Comparison of ENCODE assay signal across 8 mouse cellular contexts in the genomic region with DNA sequence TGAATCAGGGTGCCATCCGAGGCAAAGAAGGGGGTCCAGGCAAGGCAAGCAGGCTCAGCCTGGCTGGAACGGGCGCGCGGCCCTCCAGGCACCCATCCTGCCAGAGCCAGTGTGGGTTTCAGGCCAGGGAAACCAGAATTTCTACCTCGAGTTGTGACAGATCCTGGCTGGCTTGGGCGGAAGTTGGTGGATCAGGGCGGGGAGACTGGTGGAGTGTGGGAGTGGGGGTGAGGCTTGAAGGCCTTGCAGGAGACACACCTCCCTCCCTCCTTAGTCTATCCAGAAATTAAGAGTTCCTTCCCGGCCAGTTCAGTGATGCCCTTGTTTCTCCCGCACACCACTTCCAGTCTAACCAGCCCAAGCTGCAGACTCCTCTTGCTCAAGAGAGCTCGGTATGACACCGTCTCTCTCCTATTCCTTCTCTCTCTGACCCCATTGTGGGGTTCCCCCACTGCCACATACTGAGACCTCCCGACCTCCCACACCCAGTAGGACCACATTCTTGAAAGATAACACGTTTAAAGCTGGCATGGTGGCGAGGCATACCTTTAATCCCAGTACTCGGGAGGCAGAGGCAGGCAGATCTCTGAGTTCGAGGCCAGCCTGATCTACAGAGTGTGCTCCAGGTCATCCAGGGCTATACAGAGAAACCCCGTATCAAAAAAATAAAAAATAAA. TPM values are rescaled to one million over a fixed set of nuclear protein-coding genes. Genes with fewer than 3 reads are reported as not detected.
A peak's percentile ranks its signal among the peaks of the same experiment; 100 is the strongest.
DNase-seq lines count a peak whose midpoint lies in the region; ATAC-seq and TF ChIP-seq lines count a peak whose summit lies in the region.

No protein-coding gene starts in this region.

- DNase-seq in hindbrain, embryonic 11.5 days (ENCODE audit: low spot score), result no peak
- DNase-seq in limb, embryonic 14.5 days (ENCODE audit: low spot score), result peak; percentile 32
- no peak for DNase-seq in cerebellum, adult 11 months
- DNase-seq in cerebellum, postnatal 14 days, result no peak
- DNase-seq in layer of hippocampus, postnatal 14 days (ENCODE audit: low spot score in 2 of 2), result no peak

- H3K27me3 ChIP-seq in hindbrain, embryonic 13.5 days, result peaks cover 14% of the 10 kb centered on the region
- H3K27me3 ChIP-seq in hindbrain, embryonic 11.5 days (ENCODE audit: control insufficient read depth, insufficient read depth, low read length), result peaks cover 2% of the 10 kb centered on the region; the same call in 1 of the 2 replicates
- H3K27me3 ChIP-seq in embryonic facial prominence, embryonic 13.5 days, result peaks cover 4% of the 10 kb centered on the region; the same call in 1 of the 2 replicates
- no peaks in the 10 kb centered on the region for H3K27me3 ChIP-seq in limb, embryonic 14.5 days (ENCODE audit: control insufficient read depth, insufficient read depth, low read length)
- peaks cover 13% of the 10 kb centered on the region; the same call in 1 of the 2 replicates for H3K27me3 ChIP-seq in neural tube, embryonic 13.5 days

- WGBS in hindbrain, embryonic 13.5 days, result 82% methylated on average over 18 of the region's 18 CpGs
- WGBS in hindbrain, embryonic 11.5 days, result 79% methylated on average over 18 of the region's 18 CpGs
- 72% methylated on average over 18 of the region's 18 CpGs for WGBS in embryonic facial prominence, embryonic 13.5 days
- WGBS in limb, embryonic 14.5 days, result 74% methylated on average over 18 of the region's 18 CpGs
- WGBS in neural tube, embryonic 13.5 days, result 86% methylated on average over 18 of the region's 18 CpGs

- H3K36me3 ChIP-seq in hindbrain, embryonic 13.5 days, result peaks cover 39% of the 10 kb centered on the region
- H3K36me3 ChIP-seq in hindbrain, embryonic 11.5 days (ENCODE audit: control insufficient read depth, insufficient read depth, low read length), result no peaks in the 10 kb centered on the region
- H3K36me3 ChIP-seq in embryonic facial prominence, embryonic 13.5 days, result no peaks in the 10 kb centered on the region
- H3K36me3 ChIP-seq in limb, embryonic 14.5 days (ENCODE audit: control insufficient read depth, insufficient read depth, low read length), result no peaks in the 10 kb centered on the region
- H3K36me3 ChIP-seq in neural tube, embryonic 13.5 days, result peaks cover 24% of the 10 kb centered on the region

- ATAC-seq in hindbrain, embryonic 13.5 days (ENCODE audit: low FRiP score), result no peak
- no peak for ATAC-seq in hindbrain, embryonic 11.5 days (ENCODE audit: low FRiP score)
- ATAC-seq in embryonic facial prominence, embryonic 13.5 days (ENCODE audit: insufficient number of reproducible peaks, insufficient read depth, low FRiP score, low TSS enrichment, low read depth), result 0 out of 2 replicates have a peak, but pooled peaks have one; percentile 40
- no peak for ATAC-seq in limb, embryonic 14.5 days (ENCODE audit: low FRiP score, low read depth)
- no peak for ATAC-seq in neural tube, embryonic 13.5 days (ENCODE audit: low read depth)

- no peak overlapping the region for H3K4me2 ChIP-seq in hindbrain, embryonic 13.5 days
- H3K4me2 ChIP-seq in hindbrain, embryonic 11.5 days (replicated peaks; ENCODE audit: low read depth, low read length), result no peak overlapping the region
- H3K4me2 ChIP-seq in embryonic facial prominence, embryonic 13.5 days, result peak overlapping the region; percentile 34
- H3K4me2 ChIP-seq in limb, embryonic 14.5 days (replicated peaks; ENCODE audit: low read depth, low read length, severe bottlenecking), result no peak overlapping the region
- H3K4me2 ChIP-seq in neural tube, embryonic 13.5 days, result no peak overlapping the region

- no peaks in the 10 kb centered on the region for H3K9me3 ChIP-seq in hindbrain, embryonic 13.5 days
- no peaks in the 10 kb centered on the region for H3K9me3 ChIP-seq in hindbrain, embryonic 11.5 days (ENCODE audit: control insufficient read depth, low read length)
- H3K9me3 ChIP-seq in embryonic facial prominence, embryonic 13.5 days, result no peaks in the 10 kb centered on the region
- no peaks in the 10 kb centered on the region for H3K9me3 ChIP-seq in limb, embryonic 14.5 days (ENCODE audit: control insufficient read depth, low read length)
- H3K9me3 ChIP-seq in neural tube, embryonic 13.5 days, result no peaks in the 10 kb centered on the region

- H3K27ac ChIP-seq in hindbrain, embryonic 13.5 days, result no peak overlapping the region
- no peak overlapping the region for H3K27ac ChIP-seq in hindbrain, embryonic 11.5 days (ENCODE audit: low read depth, low read length)
- H3K27ac ChIP-seq in embryonic facial prominence, embryonic 13.5 days, result peak overlapping the region; percentile 77
- H3K27ac ChIP-seq in limb, embryonic 14.5 days (replicated peaks; ENCODE audit: low read depth, low read length), result no peak overlapping the region
- no peak overlapping the region for H3K27ac ChIP-seq in neural tube, embryonic 13.5 days (replicated peaks)

- no peak for TF ChIP-seq POLR2A in limb, embryonic 14.5 days (IDR thresholded peaks at IDR 0.05; ENCODE audit: borderline replicate concordance, extremely low read depth, insufficient read depth, insufficient read length)

- peak overlapping the region; percentile 58 for H3K9ac ChIP-seq in hindbrain, embryonic 13.5 days
- H3K9ac ChIP-seq in hindbrain, embryonic 11.5 days (ENCODE audit: low read depth, low read length), result no peak overlapping the region
- peak overlapping the region; percentile 52 for H3K9ac ChIP-seq in embryonic facial prominence, embryonic 13.5 days
- H3K9ac ChIP-seq in limb, embryonic 14.5 days (ENCODE audit: low read depth, low read length, severe bottlenecking), result 0 out of 2 replicates have a peak overlapping the region, but pooled peaks have one; percentile 31
- H3K9ac ChIP-seq in neural tube, embryonic 13.5 days, result peak overlapping the region; percentile 50; the same call in 1 of the 2 replicates

- no peak overlapping the region for H3K4me3 ChIP-seq in hindbrain, embryonic 13.5 days
- no peak overlapping the region for H3K4me3 ChIP-seq in hindbrain, embryonic 11.5 days (ENCODE audit: low read depth, low read length)
- H3K4me3 ChIP-seq in embryonic facial prominence, embryonic 13.5 days, result peak overlapping the region; percentile 10
- no peak overlapping the region for H3K4me3 ChIP-seq in limb, embryonic 14.5 days (replicated peaks; ENCODE audit: low read length)
- no peak overlapping the region for H3K4me3 ChIP-seq in neural tube, embryonic 13.5 days

- peaks cover 40% of the 10 kb centered on the region for H3K4me1 ChIP-seq in hindbrain, embryonic 13.5 days (replicated peaks)
- H3K4me1 ChIP-seq in hindbrain, embryonic 11.5 days (replicated peaks; ENCODE audit: control insufficient read depth, insufficient read depth, low read length), result no peaks in the 10 kb centered on the region
- H3K4me1 ChIP-seq in embryonic facial prominence, embryonic 13.5 days, result peaks cover 37% of the 10 kb centered on the region
- 0 out of 2 replicates have a peak, but pooled peaks cover 6% of the 10 kb centered on the region for H3K4me1 ChIP-seq in limb, embryonic 14.5 days (ENCODE audit: control insufficient read depth, insufficient read depth, low read length)
- peaks cover 37% of the 10 kb centered on the region for H3K4me1 ChIP-seq in neural tube, embryonic 13.5 days (replicated peaks)

RNA-seq across cellular contexts. Expression of gene Sema4a, which starts 5.3 kb away (rescaled TPM):
- polyA plus RNA-seq in hindbrain, embryonic 13.5 days (2015; fragmentation: Nextera tagmentation; extraction: Ambion mirVana), result 25.5 and 27.4 TPM in 2 replicates
- 5.7 and 7.8 TPM in 2 replicates for polyA plus RNA-seq in hindbrain, embryonic 11.5 days (2014; fragmentation: Nextera tagmentation; extraction: Ambion mirVana)
- polyA plus RNA-seq in embryonic facial prominence, embryonic 13.5 days (2015; fragmentation: Nextera tagmentation; extraction: Ambion mirVana), result 10.3 and 13.3 TPM in 2 replicates
- polyA plus RNA-seq in limb, embryonic 14.5 days (2012; rRNA removed), result 13.5 and 16.0 TPM in 2 replicates
- 12.9 and 14.4 TPM in 2 replicates for polyA plus RNA-seq in limb, embryonic 14.5 days (2014; fragmentation: Nextera tagmentation; extraction: Ambion mirVana)
- 19.7 and 21.8 TPM in 2 replicates for polyA plus RNA-seq in neural tube, embryonic 13.5 days (2015; fragmentation: Nextera tagmentation; extraction: Ambion mirVana)
- 10 to 100 TPM; 33.1 to 38.1 TPM for total RNA-seq in layer of hippocampus, postnatal 14 days (2021)

RNA-seq across cellular contexts. Expression of gene Slc25a44, which starts 30.8 kb away (rescaled TPM):
- polyA plus RNA-seq in hindbrain, embryonic 13.5 days (2015; fragmentation: Nextera tagmentation; extraction: Ambion mirVana), result 32.5 and 32.8 TPM in 2 replicates
- 22.1 and 23.7 TPM in 2 replicates for polyA plus RNA-seq in hindbrain, embryonic 11.5 days (2014; fragmentation: Nextera tagmentation; extraction: Ambion mirVana)
- polyA plus RNA-seq in embryonic facial prominence, embryonic 13.5 days (2015; fragmentation: Nextera tagmentation; extraction: Ambion mirVana), result 16.5 and 16.7 TPM in 2 replicates
- 21.2 and 24.0 TPM in 2 replicates for polyA plus RNA-seq in limb, embryonic 14.5 days (2012; rRNA removed)
- polyA plus RNA-seq in limb, embryonic 14.5 days (2014; fragmentation: Nextera tagmentation; extraction: Ambion mirVana), result 18.0 and 19.1 TPM in 2 replicates
- 30.4 and 31.1 TPM in 2 replicates for polyA plus RNA-seq in neural tube, embryonic 13.5 days (2015; fragmentation: Nextera tagmentation; extraction: Ambion mirVana)
- total RNA-seq in layer of hippocampus, postnatal 14 days (2021), result 10 to 100 TPM; 68.6 to 70.3 TPM

RNA-seq across cellular contexts. Expression of gene Pmf1, which starts 45.6 kb away (rescaled TPM):
- polyA plus RNA-seq in hindbrain, embryonic 13.5 days (2015; fragmentation: Nextera tagmentation; extraction: Ambion mirVana), result 36.9 and 37.8 TPM in 2 replicates
- 108 and 109 TPM in 2 replicates for polyA plus RNA-seq in hindbrain, embryonic 11.5 days (2014; fragmentation: Nextera tagmentation; extraction: Ambion mirVana)
- polyA plus RNA-seq in embryonic facial prominence, embryonic 13.5 days (2015; fragmentation: Nextera tagmentation; extraction: Ambion mirVana), result 121 and 153 TPM in 2 replicates
- 99.9 and 108 TPM in 2 replicates for polyA plus RNA-seq in limb, embryonic 14.5 days (2012; rRNA removed)
- 109 and 114 TPM in 2 replicates for polyA plus RNA-seq in limb, embryonic 14.5 days (2014; fragmentation: Nextera tagmentation; extraction: Ambion mirVana)
- polyA plus RNA-seq in neural tube, embryonic 13.5 days (2015; fragmentation: Nextera tagmentation; extraction: Ambion mirVana), result 31.6 and 33.5 TPM in 2 replicates
- total RNA-seq in layer of hippocampus, postnatal 14 days (2021), result 1 to 10 TPM; 6.9 to 9.9 TPM

RNA-seq across cellular contexts. Expression of gene Lmna, which starts 54.0 kb away (rescaled TPM):
- 31.9 and 35.0 TPM in 2 replicates for polyA plus RNA-seq in hindbrain, embryonic 13.5 days (2015; fragmentation: Nextera tagmentation; extraction: Ambion mirVana)
- polyA plus RNA-seq in hindbrain, embryonic 11.5 days (2014; fragmentation: Nextera tagmentation; extraction: Ambion mirVana), result 22.5 and 22.8 TPM in 2 replicates
- polyA plus RNA-seq in embryonic facial prominence, embryonic 13.5 days (2015; fragmentation: Nextera tagmentation; extraction: Ambion mirVana), result 311 and 321 TPM in 2 replicates
- 238 and 364 TPM in 2 replicates for polyA plus RNA-seq in limb, embryonic 14.5 days (2012; rRNA removed)
- polyA plus RNA-seq in limb, embryonic 14.5 days (2014; fragmentation: Nextera tagmentation; extraction: Ambion mirVana), result 378 and 402 TPM in 2 replicates
- polyA plus RNA-seq in neural tube, embryonic 13.5 days (2015; fragmentation: Nextera tagmentation; extraction: Ambion mirVana), result 41.9 and 45.3 TPM in 2 replicates
- total RNA-seq in layer of hippocampus, postnatal 14 days (2021), result 10 to 100 TPM; 42.0 to 49.3 TPM
